Mouse (Mus musculus) cerebellum, postnatal 10 days (tissue): ENCODE data around the gene Cfap206.

Experiments used
- DNase-seq, 2 experiments: peaks; one replicate each; pipeline ENCODE4 v3.0.0; 2021; ENCODE audit warnings: mixed read lengths in 2 of 2

The Cfap206 gene

DNA sequence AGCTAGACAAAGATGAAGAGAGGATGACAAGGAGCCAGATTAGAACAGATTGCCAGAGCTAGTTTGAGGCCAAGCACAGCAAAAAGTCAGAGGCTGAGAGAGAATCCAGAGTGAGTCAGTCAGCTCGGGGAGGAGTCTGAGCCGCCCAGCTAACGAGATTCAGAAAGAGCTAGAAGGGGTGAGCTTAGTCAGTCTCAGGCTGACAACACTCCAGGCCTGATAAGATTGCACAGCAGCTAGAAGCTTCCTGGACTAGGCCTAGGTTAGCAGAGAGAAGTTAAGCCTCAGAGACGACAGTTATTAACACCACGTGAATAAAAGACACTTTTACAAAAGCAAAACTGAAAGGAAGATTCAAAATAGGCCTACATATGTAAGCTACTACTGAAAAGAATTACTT lies 62.1 kb downstream of the Cfap206 start:
- no peak for DNase-seq

DNA sequence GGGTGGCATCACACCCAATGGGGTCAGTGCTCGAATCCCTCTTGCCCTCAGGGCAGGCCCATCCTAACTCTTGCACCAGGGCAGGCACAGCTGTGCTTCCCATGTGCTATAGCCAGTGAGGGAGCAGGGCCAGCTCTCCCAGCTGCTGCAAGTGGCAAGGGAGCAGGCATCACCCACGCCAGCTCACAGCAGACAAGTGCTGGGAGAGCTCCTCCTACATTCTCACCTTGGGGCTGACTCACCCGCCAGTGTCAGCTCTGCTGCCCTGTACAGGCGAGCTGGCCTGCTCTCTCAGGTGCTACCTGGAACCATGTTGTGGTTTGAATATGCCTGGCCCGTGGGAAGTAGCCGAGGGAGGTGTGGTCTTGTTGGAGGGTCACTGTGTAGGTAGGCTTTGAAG lies 68.1 kb downstream of the Cfap206 start:
- no peak for DNase-seq

DNA sequence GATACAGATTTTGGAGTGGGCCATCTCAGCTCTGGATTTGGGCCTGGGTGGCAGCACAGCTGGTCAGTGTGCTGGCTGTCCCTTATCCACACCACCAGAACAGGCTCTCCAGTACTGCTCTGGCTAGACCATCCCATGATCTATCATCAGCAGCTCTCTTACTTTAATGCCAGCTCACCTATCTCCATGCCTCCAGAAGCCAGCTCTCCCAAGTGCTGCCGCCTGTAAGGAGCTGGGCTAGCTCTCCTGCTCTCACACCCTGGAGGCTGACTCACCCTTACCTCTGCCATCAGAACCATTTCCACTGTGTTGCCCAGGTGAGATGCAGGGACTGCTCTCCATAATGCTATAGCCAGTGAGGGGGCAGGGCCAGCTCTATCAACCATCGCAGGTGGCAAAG lies 68.5 kb downstream of the Cfap206 start:
- DNase-seq, result no peak

DNA sequence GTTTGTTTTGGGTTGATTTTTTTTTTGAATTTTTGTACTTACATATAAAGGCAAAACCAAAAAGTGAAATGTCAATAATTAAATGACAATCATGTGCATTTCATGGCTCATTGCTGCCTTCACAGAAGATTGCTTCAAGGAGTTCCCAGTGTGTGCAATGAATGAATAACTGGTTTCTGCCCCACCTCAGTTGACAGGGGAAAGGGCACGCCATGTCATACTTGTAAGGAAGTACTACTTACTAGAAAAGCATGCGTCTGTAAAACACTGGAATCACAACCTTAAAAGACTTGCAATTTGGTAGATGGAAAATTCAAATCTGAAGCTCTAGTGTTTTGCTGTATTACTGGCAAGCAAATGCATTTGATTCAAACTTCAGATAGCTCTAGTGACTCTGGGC lies 71.0 kb downstream of the Cfap206 start:
- DNase-seq, result no peak

DNA sequence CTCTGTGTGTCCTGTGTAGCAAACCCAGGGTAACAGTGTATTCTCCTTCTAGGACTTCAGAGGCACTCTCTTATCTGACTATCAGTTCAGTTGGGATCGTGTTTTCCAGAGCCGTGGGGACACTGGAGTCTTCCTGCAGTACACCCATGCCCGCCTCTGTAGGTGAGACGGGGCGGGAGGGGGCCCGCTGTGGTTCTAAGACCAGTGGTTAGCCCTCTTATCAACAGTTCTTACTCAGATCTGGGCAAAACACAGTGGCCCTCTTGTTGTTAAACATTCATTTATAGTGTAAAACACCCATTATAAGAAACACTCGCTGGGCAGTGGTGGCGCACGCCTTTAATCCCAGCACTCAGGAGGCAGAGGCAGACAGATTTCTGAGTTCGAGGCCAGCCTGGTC lies 73.9 kb downstream of the Cfap206 start:
- DNase-seq, result no peak

- DNase-seq, result no peak
Measured at GRCm38 (mm10) chr4:34653179-34653578, 76.8 kb downstream of the Cfap206 start.

GRCm38 (mm10) chr4:34644779-34645178 lies 85.2 kb downstream of the Cfap206 start:
- no peak for DNase-seq

DNA sequence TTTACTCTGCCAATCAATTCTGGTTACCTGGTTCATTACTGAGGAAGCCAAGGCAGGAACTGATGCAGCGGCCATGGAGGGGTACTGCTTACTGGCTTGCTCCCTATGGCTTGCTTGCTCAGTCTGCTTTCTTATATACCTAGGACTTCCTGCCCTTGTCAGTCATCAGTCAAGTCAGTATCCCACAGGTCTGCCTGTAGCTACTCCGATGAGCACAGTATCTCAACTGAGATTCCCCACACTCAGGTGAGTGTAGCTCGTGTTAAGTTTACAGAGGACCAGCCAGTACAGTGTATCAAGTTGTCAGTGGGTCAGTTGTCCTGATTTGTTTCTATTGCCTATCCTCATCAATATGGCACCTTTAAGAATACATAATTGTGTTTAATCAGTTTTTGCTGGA lies 89.3 kb downstream of the Cfap206 start:
- DNase-seq, result no peak

- no peak for DNase-seq
Measured at GRCm38 (mm10) chr4:34639745-34640364, 90.2 kb downstream of the Cfap206 start.
